Mouse (Mus musculus) hindbrain, embryonic 12.5 days (tissue): ENCODE data around the gene Tmem63b. TPM values are rescaled to one million over a fixed set of nuclear protein-coding genes. Genes with fewer than 3 reads are reported as not detected.

Source experiments
- ATAC-seq: fragments of 200-750 bp; cut with Nextera tagmentation; 2 replicates; pipeline ENCODE4 v1.8.0; 2017; ENCODE audit warnings: moderate TSS enrichment; ENCODE audit not compliant: low FRiP score
- H3K27ac ChIP-seq: fragments of 300-500 bp; sonication (generic); 2 replicates; pipeline ENCODE4 v1.5.1; 2016; ENCODE audit warnings: mild to moderate bottlenecking
- H3K27me3 ChIP-seq: fragments of 300-500 bp; sonication (generic); 2 replicates; pipeline ENCODE4 v1.6.1; 2016; ENCODE audit warnings: mild to moderate bottlenecking
- H3K36me3 ChIP-seq: fragments of 300-500 bp; sonication (generic); 2 replicates; pipeline ENCODE4 v1.6.1; 2016; ENCODE audit warnings: mild to moderate bottlenecking
- H3K4me1 ChIP-seq: fragments of 300-500 bp; sonication (generic); 2 replicates; pipeline ENCODE4 v1.6.1; 2016
- H3K4me2 ChIP-seq: fragments of 300-500 bp; sonication (generic); replicated peaks from 2 replicates; pipeline ENCODE4 v1.6.1; 2016; ENCODE audit warnings: mild to moderate bottlenecking
- H3K4me3 ChIP-seq: fragments of 300-500 bp; sonication (generic); 2 replicates; pipeline ENCODE4 v1.5.1; 2016; ENCODE audit warnings: mild to moderate bottlenecking
- H3K9ac ChIP-seq: fragments of 300-500 bp; sonication (generic); 2 replicates; pipeline ENCODE4 v1.6.1; 2016; ENCODE audit warnings: mild to moderate bottlenecking, moderate library complexity
- H3K9me3 ChIP-seq: fragments of 300-500 bp; sonication (generic); replicated peaks from 2 replicates; pipeline ENCODE4 v1.6.1; 2016; ENCODE audit warnings: mild to moderate bottlenecking
- WGBS: fragments of 180-500 bp; shearing (Covaris S2); methylation state at CpG from one replicate; pipeline ENCODE4 v1.1.7; 2016; 5-methylcytosine and 5-hydroxymethylcytosine counted together
- polyA plus RNA-seq: library from polyadenylated mRNA; unstranded; fragments of >200 nt; fragmentation: Nextera tagmentation; extraction: Ambion mirVana; gene quantifications from 2 replicates; pipeline ENCODE4 v1.2.1, GENCODE M21; 2016

Gene Tmem63b
- polyA plus RNA-seq, 1 experiment from 2014 or later: 102 TPM

GRCm38 (mm10) chr17:45700496-45701235 is 14.0 kb upstream of the Tmem63b start:
- no peaks in the 10 kb centered on the region for H3K27me3 ChIP-seq
- no peak overlapping the region for H3K4me3 ChIP-seq
- H3K4me2 ChIP-seq: no peak overlapping the region
- WGBS: 54% methylated on average over 9 of the region's 16 CpGs
- no peak for ATAC-seq
- peak overlapping the region; percentile 23; the same call in 1 of the 2 replicates for H3K27ac ChIP-seq
- no peak overlapping the region for H3K9ac ChIP-seq
- H3K36me3 ChIP-seq: peaks cover 17% of the 10 kb centered on the region
- H3K4me1 ChIP-seq: peaks cover 4% of the 10 kb centered on the region
- H3K9me3 ChIP-seq: no peaks in the 10 kb centered on the region

GRCm38 (mm10) chr17:45699039-45699740 is 12.5 kb upstream of the Tmem63b start:
- no peak for ATAC-seq
- Histone ChIP-seq H3K27me3 (no peaks in the 10 kb centered on the region), H3K4me2 (no peak overlapping the region), H3K9ac (no peak overlapping the region), H3K36me3 (peaks cover 17% of the 10 kb centered on the region), H3K4me3 (no peak overlapping the region), H3K4me1 (peaks cover 4% of the 10 kb centered on the region), H3K27ac (no peak overlapping the region), H3K9me3 (no peaks in the 10 kb centered on the region)
- 93% methylated on average over 3 of the region's 3 CpGs for WGBS

- 88% methylated on average over 6 of the region's 6 CpGs for WGBS
- Histone ChIP-seq H3K9ac (no peak overlapping the region), H3K4me3 (no peak overlapping the region), H3K36me3 (peaks cover 17% of the 10 kb centered on the region), H3K27me3 (no peaks in the 10 kb centered on the region), H3K27ac (no peak overlapping the region), H3K4me1 (peaks cover 6% of the 10 kb centered on the region), H3K4me2 (no peak overlapping the region), H3K9me3 (no peaks in the 10 kb centered on the region)
- ATAC-seq: no peak
Observed at GRCm38 (mm10) chr17:45698368-45698767, 11.7 kb upstream of the Tmem63b start.

- no peaks in the 10 kb centered on the region for H3K9me3 ChIP-seq
- ATAC-seq: no peak
- H3K4me3 ChIP-seq: no peak overlapping the region
- no peaks in the 10 kb centered on the region for H3K27me3 ChIP-seq
- peaks cover 6% of the 10 kb centered on the region for H3K4me1 ChIP-seq
- no peak overlapping the region for H3K27ac ChIP-seq
- no peak overlapping the region for H3K9ac ChIP-seq
- WGBS: 91% methylated on average over 9 of the region's 9 CpGs
- H3K4me2 ChIP-seq: no peak overlapping the region
- H3K36me3 ChIP-seq: peaks cover 17% of the 10 kb centered on the region
Observed at GRCm38 (mm10) chr17:45696981-45697380, 10.3 kb upstream of the Tmem63b start.

- WGBS: 78% methylated on average over 22 of the region's 23 CpGs
- Histone ChIP-seq H3K4me1 (peaks cover 6% of the 10 kb centered on the region), H3K9me3 (no peaks in the 10 kb centered on the region), H3K4me3 (no peak overlapping the region), H3K36me3 (peaks cover 17% of the 10 kb centered on the region), H3K27ac (no peak overlapping the region), H3K4me2 (no peak overlapping the region), H3K9ac (no peak overlapping the region), H3K27me3 (no peaks in the 10 kb centered on the region)
- no peak for ATAC-seq
Observed at GRCm38 (mm10) chr17:45695227-45696120, 8.8 kb upstream of the Tmem63b start.

- no peak overlapping the region for H3K9ac ChIP-seq
- no peaks in the 10 kb centered on the region for H3K9me3 ChIP-seq
- no peak overlapping the region for H3K4me2 ChIP-seq
- H3K27me3 ChIP-seq: no peaks in the 10 kb centered on the region
- 83% methylated on average over 18 of the region's 18 CpGs for WGBS
- peaks cover 17% of the 10 kb centered on the region for H3K36me3 ChIP-seq
- 0 out of 2 replicates have a peak, but pooled peaks cover 2% of the 10 kb centered on the region for H3K4me1 ChIP-seq
- H3K4me3 ChIP-seq: no peak overlapping the region
- H3K27ac ChIP-seq: no peak overlapping the region
- no peak for ATAC-seq
Observed at GRCm38 (mm10) chr17:45693812-45694565, 7.3 kb upstream of the Tmem63b start.

- no peaks in the 10 kb centered on the region for H3K9me3 ChIP-seq
- no peak overlapping the region for H3K4me3 ChIP-seq
- no peak overlapping the region for H3K27ac ChIP-seq
- H3K9ac ChIP-seq: no peak overlapping the region
- H3K36me3 ChIP-seq: 0 out of 2 replicates have a peak, but pooled peaks cover 5% of the 10 kb centered on the region
- WGBS: 82% methylated on average over 5 of the region's 5 CpGs
- H3K4me1 ChIP-seq: peaks cover 10% of the 10 kb centered on the region
- H3K4me2 ChIP-seq: no peak overlapping the region
- ATAC-seq: no peak
- no peaks in the 10 kb centered on the region for H3K27me3 ChIP-seq
Observed at GRCm38 (mm10) chr17:45692159-45692558, 5.5 kb upstream of the Tmem63b start.

GRCm38 (mm10) chr17:45690044-45690443 is 3.3 kb upstream of the Tmem63b start:
- Histone ChIP-seq H3K36me3 (no peaks in the 10 kb centered on the region), H3K27ac (no peak overlapping the region), H3K4me3 (no peak overlapping the region), H3K9ac (no peak overlapping the region), H3K4me1 (peaks cover 16% of the 10 kb centered on the region), H3K4me2 (no peak overlapping the region), H3K9me3 (no peaks in the 10 kb centered on the region), H3K27me3 (no peaks in the 10 kb centered on the region)
- WGBS: 87% methylated on average over 4 of the region's 4 CpGs
- no peak for ATAC-seq

GRCm38 (mm10) chr17:45689120-45689519 is 2.4 kb upstream of the Tmem63b start:
- Histone ChIP-seq H3K27ac (no peak overlapping the region), H3K9me3 (no peaks in the 10 kb centered on the region), H3K4me3 (no peak overlapping the region), H3K27me3 (no peaks in the 10 kb centered on the region), H3K4me2 (no peak overlapping the region), H3K36me3 (no peaks in the 10 kb centered on the region), H3K4me1 (peaks cover 23% of the 10 kb centered on the region), H3K9ac (no peak overlapping the region)
- WGBS: 93% methylated on average over 9 of the region's 9 CpGs
- no peak for ATAC-seq

- Histone ChIP-seq H3K9ac (peak within 1 kb of the TSS; percentile 95), H3K4me2 (peak within 1 kb of the TSS; percentile 74), H3K4me1 (peaks cover 29% of the 10 kb centered on the region), H3K27me3 (no peaks in the 10 kb centered on the region), H3K4me3 (peak within 1 kb of the TSS; percentile 87), H3K36me3 (no peaks in the 10 kb centered on the region), H3K9me3 (no peaks in the 10 kb centered on the region), H3K27ac (peak within 1 kb of the TSS; percentile 92)
- ATAC-seq: peak; percentile 91
- under 1% methylated on average over 20 of the region's 50 CpGs for WGBS
Observed at GRCm38 (mm10) chr17:45686093-45686619, 549 bp downstream of the Tmem63b start, which contains the start of gene Mrpl14. Gene Mrpl14, plus strand, starts transcription at chr17:45686322.
